8 mouse cellular contexts compared by ENCODE assay signal in the genomic region with DNA sequence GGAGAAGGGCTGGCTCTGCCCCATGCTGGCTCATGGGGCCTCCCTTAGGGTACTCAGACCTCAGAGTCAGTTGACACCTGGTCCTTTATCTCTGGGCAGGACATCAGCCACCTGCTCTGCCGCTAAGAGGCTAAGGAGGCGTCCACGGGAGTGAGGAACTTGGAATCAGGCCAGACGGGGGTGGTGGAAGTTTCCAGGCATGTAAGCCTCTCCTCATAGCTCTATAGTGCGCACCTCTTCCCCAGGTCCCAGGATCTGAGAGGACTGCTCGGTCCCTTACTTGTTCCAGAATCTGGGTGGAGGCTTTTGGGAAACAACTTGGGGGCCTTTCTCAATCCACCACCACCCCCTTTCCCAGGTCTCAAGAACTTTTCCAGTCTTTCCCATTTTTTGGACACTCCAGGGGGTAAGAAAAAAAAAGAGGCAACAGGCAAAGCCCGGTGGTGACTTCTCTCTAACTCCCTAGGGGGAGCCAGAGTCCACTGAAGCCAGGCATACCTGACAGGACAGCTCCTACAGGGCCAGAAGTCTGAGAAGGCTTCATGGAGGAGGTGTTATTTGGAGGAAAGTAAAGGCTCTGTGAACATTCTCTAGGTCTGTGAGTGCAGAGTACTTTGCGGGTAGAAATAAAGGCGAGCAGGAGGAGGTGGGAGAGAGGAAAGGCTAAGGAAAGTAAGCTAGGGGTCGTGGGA. TPM values are rescaled to one million over a fixed set of nuclear protein-coding genes. Genes with fewer than 3 reads are reported as not detected.
DNase-seq lines count a peak whose midpoint lies in the region; TF ChIP-seq lines count a peak whose summit lies in the region.

No protein-coding gene starts in this region.

- peaks cover 5% of the 10 kb centered on the region for H3K9me3 ChIP-seq in CH12.LX (replicated peaks; ENCODE audit: low read length)

- intact Hi-C loops in gastrocnemius, postnatal 36 days (cut with DNase I) = loop anchor here (5.0 kb wide), 1 partner anchor 64 kb away; no protein-coding TSS in a partner anchor

- no peaks in the 10 kb centered on the region for H3K36me3 ChIP-seq in CH12.LX (replicated peaks in 1 of 2; ENCODE audit: control insufficient read depth in 1 of 2, insufficient read depth in 1 of 2, low read length in 1 of 2)

- H3K4me2 ChIP-seq in CH12.LX (ENCODE audit: insufficient read depth, low read depth, poor library complexity, severe bottlenecking) = no peak overlapping the region

- dilution Hi-C loops in CH12.LX (cut with MboI; ENCODE audit: extremely low pct_ligation_motif_present, extremely low pct_unique_long_range_greater_than_20kb, low sequenced_read_pairs) = no loop called here

- peak; percentile 46 for DNase-seq in gastrocnemius, adult 18-20 months (ENCODE audit: low spot score)
- DNase-seq in gastrocnemius, adult 8-10 months (ENCODE audit: low spot score in 2 of 2) = no peak
- peak; percentile 42 for DNase-seq in CH12.LX (ENCODE audit: extremely low read depth)
- peak; percentile 73 for DNase-seq in embryo, embryonic 10 days (ENCODE audit: low spot score)
- peak; percentile 62 to 76 for DNase-seq in lung, adult 18-20 months
- DNase-seq in frontal cortex, postnatal 14 days (ENCODE audit: low spot score in 2 of 2) = no peak
- DNase-seq in gastrocnemius, postnatal 36 days = no peak
- no peak for DNase-seq in right cerebral cortex, postnatal 4 days

- in situ Hi-C loops in CH12.LX (cut with MboI; ENCODE audit: low pct_ligation_motif_present, low pct_unique_long_range_greater_than_20kb, low sequenced_read_pairs) = no loop called here

- no peak overlapping the region for H3K4me3 ChIP-seq in CH12.LX (replicated peaks in 1 of 3; ENCODE audit: low read depth in 2 of 3, low read length in 2 of 3, poor library complexity in 1 of 3)

- H3K27me3 ChIP-seq in CH12.LX (replicated peaks) = peaks cover 6% of the 10 kb centered on the region

- no peak for TF ChIP-seq EP300 in CH12.LX (IDR thresholded peaks at IDR 0.05; ENCODE audit: low read length)

- peak; percentile 79 for TF ChIP-seq RAD21 in CH12.LX (IDR thresholded peaks at IDR 0.05; ENCODE audit: low read depth, low read length)

- no peak overlapping the region for H3K9ac ChIP-seq in CH12.LX (ENCODE audit: insufficient read depth, low read depth)

- H3K4me1 ChIP-seq in CH12.LX (ENCODE audit: control insufficient read depth in 1 of 2, insufficient read depth in 2 of 2) = peaks cover 3 to 14% of the 10 kb centered on the region in 2 experiments; a peak in 3 of 4 replicates

- H3K27ac ChIP-seq in CH12.LX (ENCODE audit: insufficient read depth, low read depth) = no peak overlapping the region

- TF ChIP-seq CTCF in CH12.LX (conservative IDR thresholded peaks at IDR 0.05 in 1 of 2, IDR thresholded peaks at IDR 0.05 in 1 of 2; ENCODE audit: low read depth in 2 of 2, low read length in 2 of 2) = peak; percentile 17 to 88; a peak in 2 of 4 replicates

- TF ChIP-seq POLR2A in CH12.LX (IDR thresholded peaks at IDR 0.05; ENCODE audit: low read depth, low read length) = no peak

- no peaks in the 10 kb centered on the region for H3K79me2 ChIP-seq in CH12.LX (replicated peaks; ENCODE audit: control insufficient read depth, extremely low read depth, insufficient read depth, poor library complexity, severe bottlenecking)

TF ChIP-seq in CH12.LX, 34 proteins besides CTCF, POLR2A, EP300 and RAD21:
- TF ChIP-seq CHD2 (IDR thresholded peaks at IDR 0.05; ENCODE audit: low read length) (no peak), ZC3H11A (IDR thresholded peaks at IDR 0.05; ENCODE audit: low read depth, low read length) (peak; percentile 39; the same call in 1 of the 2 replicates), MAFK (IDR thresholded peaks at IDR 0.05; ENCODE audit: insufficient replicate concordance, low read length) (no peak), NELFE (IDR thresholded peaks at IDR 0.05; ENCODE audit: low read depth, low read length) (no peak), ZKSCAN1 (IDR thresholded peaks at IDR 0.05; ENCODE audit: borderline replicate concordance, low read depth, low read length) (peak; percentile 47; the same call in 1 of the 2 replicates), HCFC1 (IDR thresholded peaks at IDR 0.05; ENCODE audit: low read depth, low read length) (no peak), RCOR1 (conservative IDR thresholded peaks at IDR 0.05; ENCODE audit: low read depth, low read length) (no peak), ELF1 (IDR thresholded peaks at IDR 0.05; ENCODE audit: low read depth, low read length) (no peak), ZNF384 (IDR thresholded peaks at IDR 0.05; ENCODE audit: low read depth, low read length) (peak; percentile 57), SMC3 (IDR thresholded peaks at IDR 0.05; ENCODE audit: low read depth, low read length) (peak; percentile 79)

RNA-seq across cellular contexts. Expression of gene Map3k6, which starts 7.2 kb away (rescaled TPM):
- total RNA-seq in gastrocnemius, adult 18-20 months (2021) = 10 to 100 TPM in 1 of 2 experiments, 1 to 10 TPM in 1; 8.8 to 11.4 TPM
- 1 to 10 TPM; 2.5 to 7.8 (median 4.8) TPM for total RNA-seq in gastrocnemius, adult 8-10 months (2022)
- 0.21 TPM in 1 of 2 replicates, not detected in the other for total RNA-seq in CH12.LX (2012; rRNA removed)
- total RNA-seq in CH12.LX (2014; rRNA removed) = not detected in 2 replicates
- polyA plus RNA-seq in CH12.LX (2012; ENCODE audit: insufficient read length, low read depth) = not detected in 2 replicates
- 10 to 100 TPM in 1 of 2 experiments, 1 to 10 TPM in 1; 7.1 to 10.4 TPM for total RNA-seq in gastrocnemius, postnatal 36 days (2021)

RNA-seq across cellular contexts. Expression of gene Gpr3, which starts 21.1 kb away (rescaled TPM):
- not detected for total RNA-seq in gastrocnemius, adult 18-20 months (2021)
- not detected for total RNA-seq in gastrocnemius, adult 8-10 months (2022)
- total RNA-seq in CH12.LX (2012; rRNA removed) (0.13 and 0.17 TPM in 2 replicates), CH12.LX (2014; rRNA removed) (not detected in 2 replicates)
- polyA plus RNA-seq in CH12.LX (2012; ENCODE audit: insufficient read length, low read depth) = 0.11 TPM in 1 of 2 replicates, not detected in the other
- total RNA-seq in gastrocnemius, postnatal 36 days (2021) = not detected

RNA-seq across cellular contexts. Expression of gene Cd164l2, which starts 21.5 kb away (rescaled TPM):
- total RNA-seq in gastrocnemius, adult 18-20 months (2021) = not detected
- total RNA-seq in gastrocnemius, adult 8-10 months (2022) = under 1 TPM in 1 of 4 experiments, not detected in 3; 0.59 TPM
- total RNA-seq in CH12.LX (2012; rRNA removed) (not detected in 2 replicates), CH12.LX (2014; rRNA removed) (not detected in 2 replicates)
- polyA plus RNA-seq in CH12.LX (2012; ENCODE audit: insufficient read length, low read depth) = not detected in 2 replicates
- total RNA-seq in gastrocnemius, postnatal 36 days (2021) = under 1 TPM in 1 of 2 experiments, not detected in 1; 0.27 TPM

RNA-seq across cellular contexts. Expression of gene Sytl1, which starts 29.5 kb away (rescaled TPM):
- total RNA-seq in gastrocnemius, adult 18-20 months (2021) = under 1 TPM; 0.12 to 0.14 TPM
- total RNA-seq in gastrocnemius, adult 8-10 months (2022) = under 1 TPM in 1 of 4 experiments, not detected in 3; 0.12 TPM
- 11.9 and 20.0 TPM in 2 replicates for total RNA-seq in CH12.LX (2012; rRNA removed)
- total RNA-seq in CH12.LX (2014; rRNA removed) = 8.2 and 8.3 TPM in 2 replicates
- 12.1 and 12.5 TPM in 2 replicates for polyA plus RNA-seq in CH12.LX (2012; ENCODE audit: insufficient read length, low read depth)
- total RNA-seq in gastrocnemius, postnatal 36 days (2021) = under 1 TPM in 1 of 2 experiments, not detected in 1; 0.64 TPM

RNA-seq across cellular contexts. Expression of gene Tmem222, which starts 44.2 kb away (rescaled TPM):
- 10 to 100 TPM; 26.8 to 26.9 TPM for total RNA-seq in gastrocnemius, adult 18-20 months (2021)
- total RNA-seq in gastrocnemius, adult 8-10 months (2022) = 10 to 100 TPM; 24.5 to 27.8 (median 26.2) TPM
- 64.0 and 64.8 TPM in 2 replicates for total RNA-seq in CH12.LX (2012; rRNA removed)
- total RNA-seq in CH12.LX (2014; rRNA removed) = 85.0 and 95.7 TPM in 2 replicates
- polyA plus RNA-seq in CH12.LX (2012; ENCODE audit: insufficient read length, low read depth) = 73.2 and 79.5 TPM in 2 replicates
- 10 to 100 TPM; 20.9 to 22.5 TPM for total RNA-seq in gastrocnemius, postnatal 36 days (2021)

Comparison
In these comparisons a context has a peak if more than half of its experiments do, and no peak if none do; other contexts are left out.
1. DNase-seq: peak in gastrocnemius, adult 18-20 months (single experiment), CH12.LX (single experiment), embryo, embryonic 10 days (single experiment) and lung, adult 18-20 months (2 of 2); none in gastrocnemius, adult 8-10 months (0 of 2), frontal cortex, postnatal 14 days (0 of 2), gastrocnemius, postnatal 36 days (0 of 2) and right cerebral cortex, postnatal 4 days (single experiment).